Mouse (Mus musculus) embryonic fibroblast, embryonic 13.5 days (primary cell): ENCODE data around the gene Rsrc2.

Experiments used
- CTCF ChIP-seq: IDR thresholded peaks from 2 replicates; pipeline ENCODE4 v1.5.1; 2011; ENCODE audit warnings: mild to moderate bottlenecking, control low read depth, low read length, moderate library complexity, borderline replicate concordance; ENCODE audit not compliant: insufficient read depth
- POLR2A ChIP-seq: IDR thresholded peaks from 2 replicates; pipeline ENCODE4 v1.6.1; 2011; ENCODE audit warnings: low read depth, mild to moderate bottlenecking, control low read depth, low read length, moderate library complexity

- TF ChIP-seq CTCF (no peak), POLR2A (no peak)
Observed at GRCm38 (mm10) chr5:123748339-123749064, 712 bp downstream of the Rsrc2 start.
